Mouse (Mus musculus): ENCODE results near the gene Tmem186.

DNA sequence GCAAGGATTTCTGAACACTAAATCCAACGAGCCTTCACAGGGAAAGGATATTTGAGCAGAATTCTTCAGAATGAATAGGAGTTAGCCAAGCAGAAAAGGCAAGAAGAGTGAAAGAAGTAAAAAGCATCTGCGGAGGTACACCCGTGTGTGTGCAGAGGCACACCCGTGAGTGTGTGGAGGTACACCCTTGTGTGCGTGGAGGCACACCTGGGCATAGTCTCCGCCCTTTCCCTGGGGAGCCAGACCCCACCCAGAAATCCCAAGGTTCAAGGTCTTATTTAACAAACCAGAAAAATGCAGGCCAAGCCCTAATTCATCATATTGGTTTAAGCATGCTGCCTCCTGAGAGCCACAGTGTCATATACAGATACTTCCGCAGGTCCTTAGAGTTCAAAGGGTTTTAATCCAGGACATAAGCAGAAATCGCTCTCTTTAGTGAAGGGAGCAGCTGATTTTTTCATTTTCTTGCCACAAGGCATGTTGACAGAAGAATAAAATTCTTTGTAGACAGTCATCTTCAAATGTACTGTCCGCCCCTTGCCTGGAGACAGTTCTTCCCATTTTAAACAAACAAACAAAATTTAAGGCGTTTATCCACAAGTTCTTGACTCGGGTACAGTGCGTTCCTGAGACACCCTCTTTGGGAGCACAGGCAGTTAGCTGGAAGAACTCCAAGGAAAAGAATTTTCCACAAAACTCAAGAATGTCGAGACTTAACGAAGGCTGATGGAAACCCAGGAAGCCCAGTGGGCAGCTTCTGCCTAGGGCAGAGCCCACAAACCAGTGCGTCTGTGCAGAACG, 17.0 kb downstream of the Tmem186 start:
- no peak for TF ChIP-seq POLR2A (IDR thresholded peaks at IDR 0.05; ENCODE audit: low read depth, low read length)
- no peak for TF ChIP-seq CTCF (conservative IDR thresholded peaks at IDR 0.05; ENCODE audit: insufficient read depth, insufficient read length, low read depth, low read length)
